Mouse (Mus musculus) limb, embryonic 10.5 days (tissue): ENCODE measurements around the gene Mgat4b. TPM values are rescaled to one million over a fixed set of nuclear protein-coding genes. Genes with fewer than 3 reads are reported as not detected.

Experiments
- DNase-seq: peaks from one replicate; pipeline ENCODE4 v3.0.0-alpha.2; 2017; ENCODE audit warnings: low spot score
- H3K27ac ChIP-seq: fragments of 300-500 bp; sonication (generic); 2 replicates; pipeline ENCODE4 v1.5.1; 2016; ENCODE audit warnings: mild to moderate bottlenecking
- H3K27me3 ChIP-seq: fragments of 300-500 bp; sonication (generic); 2 replicates; pipeline ENCODE4 v1.6.1; 2016; ENCODE audit warnings: low read depth, mild to moderate bottlenecking; ENCODE audit not compliant: poor library complexity, severe bottlenecking
- H3K36me3 ChIP-seq: fragments of 300-500 bp; sonication (generic); 2 replicates; pipeline ENCODE4 v1.6.1; 2016; ENCODE audit warnings: mild to moderate bottlenecking, moderate library complexity
- H3K4me1 ChIP-seq: fragments of 300-500 bp; sonication (generic); 2 replicates; pipeline ENCODE4 v1.6.1; 2016
- H3K4me3 ChIP-seq: fragments of 300-500 bp; sonication (generic); 2 replicates; pipeline ENCODE4 v1.5.1; 2016; ENCODE audit warnings: mild to moderate bottlenecking, moderate library complexity
- H3K9me3 ChIP-seq: fragments of 300-500 bp; sonication (generic); replicated peaks from 2 replicates; pipeline ENCODE4 v1.6.1; 2016; ENCODE audit warnings: mild to moderate bottlenecking
- WGBS: fragments of 180-500 bp; shearing (Covaris S2); methylation state at CpG from one replicate; pipeline ENCODE4 v1.1.7; 2016; 5-methylcytosine and 5-hydroxymethylcytosine counted together
- polyA plus RNA-seq: library from polyadenylated mRNA; unstranded; fragments of >200 nt; fragmentation: Nextera tagmentation; extraction: Ambion mirVana; gene quantifications from 2 replicates; pipeline ENCODE4 v1.2.1, GENCODE M21; 2016

Mgat4b gene
- polyA plus RNA-seq, 1 experiment from 2014 or later = 28.6 TPM

GRCm38 (mm10) chr11:50223783-50224662 is 13.3 kb downstream of the Mgat4b start:
- peaks cover 58% of the 10 kb centered on the region for H3K4me1 ChIP-seq
- DNase-seq = no peak

GRCm38 (mm10) chr11:50224671-50225530 is 14.2 kb downstream of the Mgat4b start:
- Histone ChIP-seq H3K4me3 (peak overlapping the region; percentile 91), H3K4me1 (peaks cover 67% of the 10 kb centered on the region), H3K9me3 (no peaks in the 10 kb centered on the region), H3K27me3 (no peaks in the 10 kb centered on the region), H3K36me3 (no peaks in the 10 kb centered on the region), H3K27ac (peak overlapping the region; percentile 96)
- peak; percentile 89 for DNase-seq
- under 1% methylated on average over 68 of the region's 70 CpGs for WGBS

More at GRCm38 (mm10) chr11:50223783-50224662, 13.3 kb downstream of the Mgat4b start:
- Histone ChIP-seq H3K27me3 (no peaks in the 10 kb centered on the region), H3K9me3 (no peaks in the 10 kb centered on the region), H3K4me3 (peak overlapping the region; percentile 91), H3K36me3 (no peaks in the 10 kb centered on the region), H3K27ac (peak overlapping the region; percentile 96)
- 10% methylated on average over 17 of the region's 17 CpGs for WGBS

GRCm38 (mm10) chr11:50225611-50226378 is 15.1 kb downstream of the Mgat4b start:
- Histone ChIP-seq H3K4me1 (peaks cover 76% of the 10 kb centered on the region), H3K27ac (peak overlapping the region; percentile 96), H3K9me3 (no peaks in the 10 kb centered on the region), H3K36me3 (peaks cover 3% of the 10 kb centered on the region; the same call in 1 of the 2 replicates), H3K27me3 (peaks cover 8% of the 10 kb centered on the region), H3K4me3 (peak overlapping the region; percentile 91)
- DNase-seq = peak; percentile 74
- WGBS = 3% methylated on average over 30 of the region's 34 CpGs

GRCm38 (mm10) chr11:50226406-50226805 is 15.7 kb downstream of the Mgat4b start:
- H3K4me1 ChIP-seq = peaks cover 80% of the 10 kb centered on the region
- DNase-seq = no peak
- 32% methylated on average over 2 of the region's 2 CpGs for WGBS
- H3K4me3 ChIP-seq = peak overlapping the region; percentile 91
- H3K9me3 ChIP-seq = no peaks in the 10 kb centered on the region
- peaks cover 6% of the 10 kb centered on the region for H3K36me3 ChIP-seq
- H3K27me3 ChIP-seq = peaks cover 11% of the 10 kb centered on the region
- peak overlapping the region; percentile 96 for H3K27ac ChIP-seq

- H3K4me1 ChIP-seq = peaks cover 80% of the 10 kb centered on the region
- no peak for DNase-seq
- no peak overlapping the region for H3K27ac ChIP-seq
- peaks cover 11% of the 10 kb centered on the region for H3K27me3 ChIP-seq
- H3K36me3 ChIP-seq = peaks cover 15% of the 10 kb centered on the region
- 76% methylated on average over 3 of the region's 3 CpGs for WGBS
- H3K9me3 ChIP-seq = no peaks in the 10 kb centered on the region
- H3K4me3 ChIP-seq = no peak overlapping the region
These were observed 16.5 kb downstream of the Mgat4b start for GRCm38 (mm10) chr11:50227226-50227625.

GRCm38 (mm10) chr11:50227736-50228135 is 17.0 kb downstream of the Mgat4b start:
- no peak for DNase-seq
- WGBS = 93% methylated on average over 4 of the region's 4 CpGs
- H3K27me3 ChIP-seq = peaks cover 11% of the 10 kb centered on the region
- no peaks in the 10 kb centered on the region for H3K9me3 ChIP-seq
- peaks cover 79% of the 10 kb centered on the region for H3K4me1 ChIP-seq
- peaks cover 20% of the 10 kb centered on the region for H3K36me3 ChIP-seq
- H3K4me3 ChIP-seq = no peak overlapping the region
- H3K27ac ChIP-seq = no peak overlapping the region

GRCm38 (mm10) chr11:50228772-50229171 is 18.1 kb downstream of the Mgat4b start:
- 15% methylated on average over 3 of the region's 3 CpGs for WGBS
- peaks cover 11% of the 10 kb centered on the region for H3K27me3 ChIP-seq
- peaks cover 30% of the 10 kb centered on the region for H3K36me3 ChIP-seq
- DNase-seq = no peak
- H3K9me3 ChIP-seq = no peaks in the 10 kb centered on the region
- H3K27ac ChIP-seq = peak overlapping the region; percentile 80
- peaks cover 74% of the 10 kb centered on the region for H3K4me1 ChIP-seq
- peak overlapping the region; percentile 18 for H3K4me3 ChIP-seq

- Histone ChIP-seq H3K4me3 (peak overlapping the region; percentile 18), H3K9me3 (no peaks in the 10 kb centered on the region), H3K27me3 (peaks cover 11% of the 10 kb centered on the region), H3K36me3 (peaks cover 36% of the 10 kb centered on the region), H3K27ac (peak overlapping the region; percentile 80), H3K4me1 (peaks cover 67% of the 10 kb centered on the region)
- WGBS = 39% methylated on average over 7 of the region's 7 CpGs
- DNase-seq = no peak
These were observed 18.7 kb downstream of the Mgat4b start for GRCm38 (mm10) chr11:50229252-50229910.

- Histone ChIP-seq H3K9me3 (no peaks in the 10 kb centered on the region), H3K36me3 (peaks cover 45% of the 10 kb centered on the region), H3K4me3 (peak overlapping the region; percentile 41), H3K27me3 (peaks cover 14% of the 10 kb centered on the region), H3K27ac (no peak overlapping the region), H3K4me1 (peaks cover 55% of the 10 kb centered on the region)
- 24% methylated on average over 45 of the region's 45 CpGs for WGBS
- no peak for DNase-seq
These were observed 20.0 kb downstream of the Mgat4b start for GRCm38 (mm10) chr11:50230481-50231304.

- H3K4me3 ChIP-seq = 0 out of 2 replicates have a peak overlapping the region, but pooled peaks have one; percentile 41
- 21% methylated on average over 8 of the region's 8 CpGs for WGBS
- peaks cover 45% of the 10 kb centered on the region for H3K36me3 ChIP-seq
- peaks cover 53% of the 10 kb centered on the region for H3K4me1 ChIP-seq
- no peaks in the 10 kb centered on the region for H3K9me3 ChIP-seq
- DNase-seq = peak; percentile 69
- no peak overlapping the region for H3K27ac ChIP-seq
- H3K27me3 ChIP-seq = peaks cover 20% of the 10 kb centered on the region
These were observed 20.7 kb downstream of the Mgat4b start for GRCm38 (mm10) chr11:50231411-50231810.

GRCm38 (mm10) chr11:50233022-50233421 is 22.3 kb downstream of the Mgat4b start:
- no peak overlapping the region for H3K4me3 ChIP-seq
- no peak overlapping the region for H3K27ac ChIP-seq
- H3K27me3 ChIP-seq = peaks cover 33% of the 10 kb centered on the region
- no peaks in the 10 kb centered on the region for H3K9me3 ChIP-seq
- peaks cover 45% of the 10 kb centered on the region for H3K36me3 ChIP-seq
- no peak for DNase-seq
- H3K4me1 ChIP-seq = peaks cover 50% of the 10 kb centered on the region
- WGBS = 93% methylated on average over 13 of the region's 13 CpGs
